Mouse (Mus musculus): Measurements from ENCODE around the gene Uhmk1. TPM values are rescaled to one million over a fixed set of nuclear protein-coding genes. Genes with fewer than 3 reads are reported as not detected.
"Not testable (repeated sequence)": the region's sequence is repeated elsewhere in the genome, so short reads cannot be mapped to it uniquely, and the experiment has no call there.

Gene Uhmk1
- 100 to 1,000 TPM; 147 to 148 TPM for total RNA-seq (2021)
- long read RNA-seq, full-length matches to known transcripts, result 78 of 116 reads
- long read RNA-seq, partial matches to known transcripts, result 2 of 116 reads
- long read RNA-seq, other reads (novel, unspliced or antisense), result 36 of 116 reads

DNA sequence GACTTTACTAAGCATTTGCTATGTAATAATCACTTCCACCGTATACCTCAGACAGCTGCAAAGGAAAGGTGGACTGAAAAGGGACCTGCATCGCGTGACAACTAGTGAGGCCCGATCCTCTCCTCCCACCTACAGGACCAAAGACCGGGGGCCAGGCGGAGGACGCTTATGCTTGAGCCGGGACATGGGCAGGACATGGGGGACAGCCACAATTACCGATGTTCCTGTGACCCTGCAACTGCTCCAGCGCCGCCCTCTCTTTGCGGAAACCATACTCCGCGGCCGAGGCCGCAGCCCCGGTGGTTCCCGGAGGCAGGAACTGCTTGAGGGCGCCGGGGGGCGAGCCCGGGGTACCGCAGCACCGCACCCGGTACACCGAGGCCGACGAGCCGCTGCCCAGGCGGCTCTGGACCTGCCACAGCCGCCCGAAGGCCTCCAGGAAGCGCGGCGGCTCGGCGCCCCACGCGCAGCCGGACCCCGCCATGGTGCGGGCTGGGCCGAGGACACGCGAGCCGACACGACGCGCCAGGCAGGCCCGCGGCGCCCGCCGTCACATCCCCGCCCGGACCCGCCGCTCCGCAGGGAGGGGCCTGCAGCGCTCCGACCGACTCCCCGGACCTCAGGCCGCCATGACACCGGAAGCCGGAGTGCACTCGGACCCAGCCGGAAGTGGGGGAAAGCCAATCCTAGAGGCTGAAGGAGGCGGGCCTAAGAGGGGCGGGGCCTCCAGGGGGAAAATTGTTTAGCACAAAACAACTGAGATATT, at the start of gene Uhmk1:
Gene Uhmk1 (minus strand): TSS at position 641 of the 766 bp plus-strand sequence.
- peak; percentile 86 to 89 for DNase-seq (ENCODE audit: low spot score in 2 of 2)

DNA sequence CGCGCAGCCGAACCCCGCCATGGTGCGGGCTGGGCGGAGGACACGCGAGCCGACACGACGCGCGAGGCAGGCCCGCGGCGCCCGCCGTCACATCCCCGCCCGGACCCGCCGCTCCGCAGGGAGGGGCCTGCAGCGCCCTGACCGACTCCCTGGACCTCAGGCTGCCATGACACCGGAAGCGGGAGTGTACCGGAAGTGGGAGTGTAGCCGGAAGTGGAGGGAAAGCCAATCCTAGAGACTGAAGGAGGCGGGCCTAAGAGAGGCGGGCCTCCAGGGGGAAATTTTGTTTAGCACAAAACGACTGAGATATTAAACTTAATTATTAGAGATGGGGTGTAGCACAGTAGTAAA, 40.3 kb upstream of the Uhmk1 start:
- DNase-seq (ENCODE audit: low spot score in 2 of 2), result peak; percentile 86 to 89

DNA sequence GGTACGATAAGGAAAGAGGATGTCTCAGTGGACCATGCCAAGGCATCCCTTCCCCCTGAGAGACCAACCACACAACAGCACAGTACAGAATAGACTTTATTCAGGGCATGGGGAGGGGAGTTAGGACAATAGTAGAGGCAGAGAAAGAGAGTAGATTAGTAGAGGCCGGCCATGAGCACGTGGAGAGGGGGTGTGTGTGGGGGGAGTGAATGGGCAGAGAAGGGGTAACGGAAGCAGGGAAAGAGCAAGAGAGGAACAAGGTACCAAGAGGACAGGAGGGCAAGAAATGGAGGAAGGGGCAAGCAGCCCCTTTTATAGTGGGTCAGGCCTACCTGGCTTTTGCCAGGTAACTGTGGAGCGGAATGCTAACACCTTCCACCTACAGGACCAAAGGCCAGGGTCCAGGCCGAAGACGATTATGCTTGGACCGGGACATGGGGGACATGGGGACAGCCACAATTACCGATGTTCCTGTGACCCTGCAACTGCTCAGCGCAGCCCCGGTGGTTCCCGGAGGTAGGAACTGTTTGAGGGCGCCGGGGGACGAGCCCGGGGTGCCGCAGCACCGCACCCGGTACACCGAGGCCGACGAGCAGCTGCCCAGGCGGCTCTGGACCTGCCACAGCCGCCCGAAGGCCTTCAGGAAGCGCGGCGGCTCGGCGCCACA, 39.8 kb upstream of the Uhmk1 start:
- no peak for DNase-seq (ENCODE audit: low spot score in 2 of 2)

DNA sequence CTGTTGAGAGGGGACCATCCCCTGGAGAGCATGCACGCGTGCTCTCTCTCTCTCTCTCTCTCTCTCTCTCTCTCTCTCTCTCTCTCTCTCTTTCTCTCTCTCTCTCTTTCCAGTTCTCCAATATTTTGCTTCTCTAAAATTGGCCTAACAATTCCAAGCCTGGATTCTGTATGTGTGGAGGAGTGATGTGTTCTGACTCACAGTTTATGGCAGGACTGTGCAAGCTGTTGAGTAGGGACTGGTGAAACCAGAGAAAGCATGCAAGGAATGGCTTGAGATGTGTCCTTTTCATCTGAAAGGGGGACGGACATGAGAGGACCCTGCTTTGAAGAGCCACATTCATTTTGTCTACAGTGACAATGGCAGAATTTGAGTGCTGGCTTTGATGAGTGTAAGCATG, 29.8 kb upstream of the Uhmk1 start:
- peak in 1 of 2 experiments; percentile 9 for DNase-seq (ENCODE audit: low spot score in 2 of 2)

- DNase-seq (ENCODE audit: low spot score in 2 of 2), result not testable (repeated sequence)
These were observed 17.5 kb upstream of the Uhmk1 start, which contains the start of gene Sh2d1b2 for GRCm38 (mm10) chr1:170232688-170233087. TSS of gene Sh2d1b2 (plus strand) at chr1:170232749.

DNA sequence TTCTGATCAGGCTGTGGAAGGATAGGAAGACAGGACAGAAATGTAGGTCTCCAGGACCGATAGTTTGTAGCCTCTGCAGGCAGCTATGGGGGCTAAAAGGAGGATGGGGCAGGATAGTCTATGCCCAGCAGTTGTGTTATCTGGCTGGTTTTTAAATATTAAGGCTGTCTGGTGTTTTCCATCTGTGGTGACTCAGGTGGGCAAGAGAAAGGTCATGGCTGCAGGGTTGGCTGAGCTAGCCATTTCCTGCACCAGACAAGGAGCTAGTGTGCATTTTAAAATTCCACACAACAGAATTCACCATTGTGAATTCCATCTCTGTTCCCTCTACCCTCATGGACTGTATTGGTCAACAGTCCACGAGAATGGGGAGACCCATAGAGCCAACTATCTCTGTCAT, 8.1 kb upstream of the Uhmk1 start:
- DNase-seq (ENCODE audit: low spot score in 2 of 2), result no peak

GRCm38 (mm10) chr1:170220351-170220750, 5.2 kb upstream of the Uhmk1 start:
- DNase-seq (ENCODE audit: low spot score in 2 of 2), result no peak

GRCm38 (mm10) chr1:170218091-170218884, 3.1 kb upstream of the Uhmk1 start:
- DNase-seq (ENCODE audit: low spot score in 2 of 2), result peak in 1 of 2 experiments; percentile 34

- no peak for DNase-seq (ENCODE audit: low spot score in 2 of 2)
These were observed 393 bp upstream of the Uhmk1 start for GRCm38 (mm10) chr1:170215590-170215989.

- DNase-seq (ENCODE audit: low spot score in 2 of 2), result no peak
These were observed 827 bp downstream of the Uhmk1 start for GRCm38 (mm10) chr1:170214383-170214756.

DNA sequence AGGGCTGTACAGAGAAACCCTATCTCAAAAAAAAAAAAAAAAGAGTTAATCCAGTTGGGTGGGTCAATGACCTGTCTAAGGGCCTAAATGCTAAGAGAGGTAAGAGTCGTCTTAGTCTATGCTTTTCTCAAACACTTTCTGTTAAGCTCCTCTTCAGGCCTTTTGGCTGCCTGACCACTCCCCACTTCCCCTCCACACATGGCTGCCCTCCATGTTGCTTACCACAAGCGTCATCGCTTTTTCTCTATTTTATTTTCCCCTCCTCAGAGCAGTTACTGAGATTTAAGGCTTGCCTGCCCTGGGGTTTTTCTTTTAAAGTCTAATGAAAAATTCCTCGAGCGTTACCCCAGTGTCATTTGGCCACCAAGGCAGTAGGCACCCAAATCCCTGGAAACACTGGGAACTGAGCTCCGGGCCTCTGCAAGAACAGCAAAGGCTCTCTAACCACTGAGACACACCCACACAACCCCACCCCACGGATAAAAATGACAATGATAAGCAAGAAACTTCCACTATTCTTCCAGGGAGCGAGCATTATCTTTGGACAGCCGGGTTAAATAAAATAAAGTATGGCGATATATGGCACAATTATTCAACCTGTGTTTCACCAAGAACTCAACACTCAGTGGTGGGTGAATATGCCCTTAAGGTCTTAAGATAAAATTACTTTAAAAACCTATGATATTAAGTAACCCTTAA, 1.9 kb downstream of the Uhmk1 start:
- no peak for DNase-seq (ENCODE audit: low spot score in 2 of 2)

DNA sequence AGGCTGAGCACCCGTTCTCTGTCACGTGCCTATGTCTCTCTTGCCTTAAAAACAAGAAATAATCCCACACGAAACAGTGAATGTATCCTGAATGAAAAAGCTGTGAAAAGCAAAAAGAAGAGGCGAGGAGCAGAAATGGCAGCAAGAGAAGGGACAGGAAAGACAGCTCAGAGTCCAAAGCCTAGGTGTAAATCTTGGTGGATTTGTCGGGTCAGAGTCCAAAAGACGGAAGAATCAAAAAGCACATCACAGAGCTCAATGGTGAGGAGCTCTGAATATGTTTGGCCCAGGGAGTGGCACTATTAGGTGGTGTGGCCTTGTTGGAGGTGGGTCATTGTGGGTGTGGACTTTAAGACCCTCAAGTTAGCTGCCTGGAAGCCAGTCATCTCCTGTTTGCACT, 8.8 kb downstream of the Uhmk1 start:
- no peak for DNase-seq (ENCODE audit: low spot score in 2 of 2)

DNA sequence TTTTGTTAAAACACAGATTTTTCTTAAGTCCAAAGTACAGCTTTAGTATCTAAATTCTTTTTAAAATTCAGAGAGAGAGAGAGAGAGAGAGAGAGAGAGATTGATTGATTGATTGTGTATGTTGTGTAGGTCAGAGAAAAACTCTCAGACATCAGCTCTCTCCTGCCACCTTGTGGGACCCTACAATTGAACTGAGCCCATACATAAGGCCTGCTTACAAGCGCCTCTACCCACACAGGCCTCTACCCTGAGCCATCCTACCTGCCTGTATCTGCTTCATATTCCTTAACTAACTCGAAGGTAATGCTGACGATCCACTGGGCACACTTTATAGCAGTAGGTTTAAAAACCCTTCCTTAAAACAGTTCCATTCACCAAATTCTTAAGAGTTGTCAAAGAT, 14.8 kb downstream of the Uhmk1 start:
- DNase-seq (ENCODE audit: low spot score in 2 of 2), result peak in 1 of 2 experiments; percentile 53

DNA sequence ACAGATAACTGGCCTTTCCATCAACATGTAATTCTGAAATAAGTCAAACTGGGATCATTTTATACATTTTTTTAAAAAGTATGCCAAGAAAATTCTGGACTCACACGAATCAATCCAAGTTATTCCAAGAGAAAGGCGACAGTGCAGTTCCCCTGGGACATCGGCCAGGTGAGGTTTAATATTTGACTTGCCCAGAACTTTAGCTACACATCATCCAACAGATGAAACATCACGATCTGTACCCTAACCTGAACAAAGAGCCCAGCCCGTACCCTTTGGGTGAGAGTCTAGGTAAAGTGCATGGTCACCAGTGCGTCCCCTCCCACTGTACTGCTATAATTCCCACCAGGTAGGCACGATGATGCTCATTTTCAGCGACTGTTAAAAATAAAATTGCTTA, 19.0 kb downstream of the Uhmk1 start:
- DNase-seq (ENCODE audit: low spot score in 2 of 2), result no peak

DNA sequence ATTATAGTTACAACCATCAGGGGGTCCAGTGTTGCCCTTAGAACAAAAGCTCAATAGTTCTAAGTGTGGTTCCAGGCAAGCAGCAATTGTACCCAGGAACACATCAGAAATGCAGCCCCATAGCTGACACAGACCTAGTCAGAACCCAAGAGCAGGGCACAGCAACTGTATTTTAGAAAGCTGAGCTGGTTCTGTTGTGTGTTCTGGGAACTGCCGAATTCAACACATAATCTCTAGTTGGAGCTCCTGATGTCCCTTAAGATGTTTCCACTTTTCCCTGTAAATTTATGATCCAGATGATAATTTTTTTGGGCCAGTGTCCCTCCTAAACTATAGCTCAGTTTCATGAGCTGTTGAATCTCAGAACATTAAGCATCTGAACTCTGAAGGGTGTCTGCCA, 23.3 kb downstream of the Uhmk1 start:
- no peak for DNase-seq (ENCODE audit: low spot score in 2 of 2)

DNA sequence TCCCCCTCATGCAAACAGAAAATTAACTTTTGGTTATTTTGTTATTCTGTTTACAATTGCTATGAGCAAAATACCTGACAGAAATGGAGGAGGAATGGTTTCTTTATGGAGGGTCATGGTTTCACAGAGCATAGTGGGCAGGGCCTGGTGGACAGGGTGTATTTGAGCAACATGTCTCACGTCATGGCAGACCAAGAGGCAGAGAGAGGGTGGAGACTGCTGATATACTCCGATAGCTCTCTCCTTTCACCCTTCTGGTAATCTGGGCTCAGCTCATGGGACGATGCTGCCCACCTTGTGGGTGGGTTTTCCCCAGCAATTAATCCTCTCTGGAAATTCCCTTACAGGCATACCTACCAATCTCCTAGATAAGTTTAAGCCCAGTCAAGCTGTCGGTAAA, 25.0 kb downstream of the Uhmk1 start:
- DNase-seq (ENCODE audit: low spot score in 2 of 2), result no peak

- peak in 1 of 2 experiments; percentile 14 for DNase-seq (ENCODE audit: low spot score in 2 of 2)
These were observed 26.6 kb downstream of the Uhmk1 start for GRCm38 (mm10) chr1:170188601-170189000.

- peak in 1 of 2 experiments; percentile 55 for DNase-seq (ENCODE audit: low spot score in 2 of 2)
These were observed 28.7 kb downstream of the Uhmk1 start for GRCm38 (mm10) chr1:170186531-170186930.

GRCm38 (mm10) chr1:170185137-170185536, 30.1 kb downstream of the Uhmk1 start:
- no peak for DNase-seq (ENCODE audit: low spot score in 2 of 2)

DNA sequence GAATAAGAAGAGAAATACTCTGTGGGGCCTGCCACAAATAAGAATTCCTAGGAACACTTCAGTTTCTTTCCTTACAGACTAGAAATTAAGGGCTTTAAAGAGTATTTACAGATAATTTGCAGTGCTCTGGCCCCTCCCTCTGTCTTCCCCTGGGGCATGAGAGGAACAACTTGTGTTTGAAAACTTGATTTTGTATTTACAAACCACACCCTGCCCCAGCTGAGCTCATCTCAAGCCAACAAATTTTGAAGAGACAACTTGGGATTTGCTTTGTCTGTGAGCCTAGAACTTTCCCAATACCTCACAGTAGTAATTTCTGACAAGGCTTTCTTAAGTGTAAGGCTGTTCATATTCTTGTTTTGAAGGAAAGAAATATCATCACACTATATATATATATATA, 32.5 kb downstream of the Uhmk1 start:
- DNase-seq (ENCODE audit: low spot score in 2 of 2), result no peak

DNA sequence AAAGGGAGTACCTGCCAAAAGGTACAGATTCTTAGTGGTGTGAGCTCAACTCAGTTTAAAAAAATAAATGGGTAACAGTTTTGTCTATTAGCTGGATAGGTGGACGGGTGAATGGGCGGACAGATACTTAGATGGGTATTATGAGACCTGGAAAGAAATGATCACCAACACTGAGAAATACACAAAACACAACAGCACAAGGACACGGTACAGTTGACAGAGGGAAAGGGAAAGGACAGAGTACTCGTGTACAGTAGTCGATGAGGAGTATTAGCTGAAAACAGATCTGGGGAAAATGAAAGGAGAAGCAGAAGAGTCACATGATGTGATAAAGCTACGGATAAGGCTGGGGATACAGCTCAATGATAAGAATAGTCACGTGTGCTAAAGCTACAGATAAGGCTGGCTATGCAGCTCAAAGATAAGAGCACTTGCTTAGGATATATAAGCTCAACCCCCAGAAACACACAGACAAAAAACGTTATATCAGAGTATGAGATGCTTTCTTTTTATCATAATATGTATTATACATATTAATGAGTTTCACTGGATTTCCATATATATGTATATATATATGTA, 38.4 kb downstream of the Uhmk1 start:
- no peak for DNase-seq (ENCODE audit: low spot score in 2 of 2)

Measured in layer of hippocampus, adult 18-20 months (tissue).